Mouse (Mus musculus): ENCODE measurements around the gene Plekha5. TPM values are rescaled to one million over a fixed set of nuclear protein-coding genes. Genes with fewer than 3 reads are reported as not detected.
A peak's percentile ranks its signal among the peaks of the same experiment; 100 is the strongest.

Gene Plekha5
- polyA plus RNA-seq (2012; rRNA removed): 10.0 and 19.0 TPM in 2 replicates

DNA sequence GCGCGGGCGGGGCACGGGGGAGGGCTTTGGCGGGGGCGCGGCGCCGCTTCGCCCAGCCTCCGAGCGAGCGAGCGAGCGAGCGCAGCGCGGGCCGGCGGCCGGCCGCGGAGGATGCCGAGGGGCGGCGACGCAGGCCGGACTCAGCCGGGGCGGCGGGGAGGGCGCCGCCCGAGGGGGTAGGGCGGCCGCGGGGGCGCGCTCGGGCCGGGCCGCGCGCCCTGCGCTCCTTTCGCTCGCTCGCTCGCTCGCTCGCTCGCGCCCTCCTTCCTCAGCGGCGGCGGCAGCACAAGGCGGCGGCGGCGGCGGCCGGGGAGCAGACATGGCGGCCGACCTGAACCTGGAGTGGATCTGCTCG, at the start of gene Plekha5:
Gene Plekha5, plus strand, starts transcription at position 209 of the 355 bp plus-strand sequence.
- H3K27me3 ChIP-seq (ENCODE audit: control insufficient read depth, insufficient read depth, low read length): no peaks in the 10 kb centered on the region
- peak within 1 kb of the TSS; percentile 61 for H3K27ac ChIP-seq (ENCODE audit: insufficient read depth, low read depth, low read length)
- H3K36me3 ChIP-seq (ENCODE audit: control insufficient read depth, insufficient read depth, low read length): peaks cover 8% of the 10 kb centered on the region
- 5% methylated on average over 61 of the region's 65 CpGs for WGBS
- no peak for TF ChIP-seq CTCF (IDR thresholded peaks at IDR 0.05; ENCODE audit: extremely low read depth, insufficient read length, insufficient replicate concordance, low read depth, low read length)
- no peak for TF ChIP-seq POLR2A (IDR thresholded peaks at IDR 0.05; ENCODE audit: low read depth, low read length)
- H3K4me1 ChIP-seq (ENCODE audit: control insufficient read depth, insufficient read depth, insufficient read length, low read length): peaks cover 2% of the 10 kb centered on the region
- peak within 1 kb of the TSS; percentile 96 for H3K4me3 ChIP-seq (ENCODE audit: low read depth, low read length)

DNA sequence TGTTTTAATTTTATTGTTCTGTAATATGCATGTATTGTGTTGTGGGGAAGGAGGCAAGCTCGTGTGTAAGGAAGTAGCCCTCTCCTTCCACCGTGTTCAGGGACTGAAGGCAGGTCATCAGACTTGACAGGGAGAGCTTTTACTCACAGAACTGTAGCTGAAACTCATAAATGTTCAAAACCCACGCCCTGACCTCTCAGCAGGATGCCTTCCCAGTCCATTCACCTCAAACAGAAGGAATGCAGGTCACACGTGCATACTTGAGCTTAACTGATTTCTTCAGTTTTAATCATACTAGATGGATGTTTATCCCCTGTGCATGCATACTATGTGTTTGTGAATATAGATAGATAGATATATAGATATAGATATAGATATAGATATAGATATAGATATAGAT, 48.2 kb upstream of the Plekha5 start:
- Histone ChIP-seq H3K27ac (ENCODE audit: insufficient read depth, low read depth, low read length) (no peak overlapping the region), H3K27me3 (ENCODE audit: control insufficient read depth, insufficient read depth, low read length) (no peaks in the 10 kb centered on the region), H3K36me3 (ENCODE audit: control insufficient read depth, insufficient read depth, low read length) (no peaks in the 10 kb centered on the region), H3K4me1 (ENCODE audit: control insufficient read depth, insufficient read depth, insufficient read length, low read length) (no peaks in the 10 kb centered on the region), H3K4me3 (ENCODE audit: low read depth, low read length) (no peak overlapping the region)
- no peak for TF ChIP-seq POLR2A (IDR thresholded peaks at IDR 0.05; ENCODE audit: low read depth, low read length)
- no peak for TF ChIP-seq CTCF (IDR thresholded peaks at IDR 0.05; ENCODE audit: extremely low read depth, insufficient read length, insufficient replicate concordance, low read depth, low read length)
- WGBS: 66% methylated on average over 4 of the region's 4 CpGs

DNA sequence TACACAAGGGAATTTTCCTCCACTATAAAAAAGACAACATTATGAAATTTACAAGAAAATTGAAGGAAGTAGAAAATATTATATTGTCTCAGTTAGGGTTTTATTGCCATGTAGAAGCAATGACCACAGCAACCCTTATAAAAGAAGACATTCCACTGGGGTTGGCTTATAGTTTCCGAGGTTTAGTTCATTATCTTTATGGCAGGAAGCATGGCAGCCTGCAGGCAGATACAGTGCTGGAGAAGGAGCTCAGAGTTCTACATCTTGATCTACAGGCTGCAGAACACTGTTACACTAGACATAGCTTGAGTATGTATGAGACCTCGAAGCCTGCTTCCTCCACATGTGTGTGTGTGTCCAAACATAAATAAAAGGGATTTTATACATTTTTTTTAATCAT, 43.3 kb upstream of the Plekha5 start:
- Histone ChIP-seq H3K27me3 (ENCODE audit: control insufficient read depth, insufficient read depth, low read length) (no peaks in the 10 kb centered on the region), H3K36me3 (ENCODE audit: control insufficient read depth, insufficient read depth, low read length) (no peaks in the 10 kb centered on the region), H3K4me1 (ENCODE audit: control insufficient read depth, insufficient read depth, insufficient read length, low read length) (0 out of 2 replicates have a peak, but pooled peaks cover 3% of the 10 kb centered on the region), H3K27ac (ENCODE audit: insufficient read depth, low read depth, low read length) (no peak overlapping the region), H3K4me3 (ENCODE audit: low read depth, low read length) (no peak overlapping the region)
- WGBS: 49% methylated on average over 2 of the region's 2 CpGs
- TF ChIP-seq POLR2A (IDR thresholded peaks at IDR 0.05; ENCODE audit: low read depth, low read length) (no peak), CTCF (IDR thresholded peaks at IDR 0.05; ENCODE audit: extremely low read depth, insufficient read length, insufficient replicate concordance, low read depth, low read length) (no peak)

GRCm38 (mm10) chr6:140381162-140381561, 42.7 kb upstream of the Plekha5 start:
- Histone ChIP-seq H3K36me3 (ENCODE audit: control insufficient read depth, insufficient read depth, low read length) (no peaks in the 10 kb centered on the region), H3K4me1 (ENCODE audit: control insufficient read depth, insufficient read depth, insufficient read length, low read length) (0 out of 2 replicates have a peak, but pooled peaks cover 3% of the 10 kb centered on the region), H3K4me3 (ENCODE audit: low read depth, low read length) (no peak overlapping the region), H3K27ac (ENCODE audit: insufficient read depth, low read depth, low read length) (no peak overlapping the region), H3K27me3 (ENCODE audit: control insufficient read depth, insufficient read depth, low read length) (no peaks in the 10 kb centered on the region)
- TF ChIP-seq CTCF (IDR thresholded peaks at IDR 0.05; ENCODE audit: extremely low read depth, insufficient read length, insufficient replicate concordance, low read depth, low read length): no peak
- no peak for TF ChIP-seq POLR2A (IDR thresholded peaks at IDR 0.05; ENCODE audit: low read depth, low read length)
- WGBS: 83% methylated on average over 8 of the region's 8 CpGs

- no peaks in the 10 kb centered on the region for H3K27me3 ChIP-seq (ENCODE audit: control insufficient read depth, insufficient read depth, low read length)
- TF ChIP-seq POLR2A (IDR thresholded peaks at IDR 0.05; ENCODE audit: low read depth, low read length) (no peak), CTCF (IDR thresholded peaks at IDR 0.05; ENCODE audit: extremely low read depth, insufficient read length, insufficient replicate concordance, low read depth, low read length) (no peak)
- H3K36me3 ChIP-seq (ENCODE audit: control insufficient read depth, insufficient read depth, low read length): no peaks in the 10 kb centered on the region
- no peak overlapping the region for H3K27ac ChIP-seq (ENCODE audit: insufficient read depth, low read depth, low read length)
- H3K4me1 ChIP-seq (ENCODE audit: control insufficient read depth, insufficient read depth, insufficient read length, low read length): 0 out of 2 replicates have a peak, but pooled peaks cover 3% of the 10 kb centered on the region
- WGBS: 64% methylated on average over 10 of the region's 10 CpGs
- no peak overlapping the region for H3K4me3 ChIP-seq (ENCODE audit: low read depth, low read length)
These were observed 40.1 kb upstream of the Plekha5 start for GRCm38 (mm10) chr6:140383580-140384400.

- Histone ChIP-seq H3K36me3 (ENCODE audit: control insufficient read depth, insufficient read depth, low read length) (no peaks in the 10 kb centered on the region), H3K4me1 (ENCODE audit: control insufficient read depth, insufficient read depth, insufficient read length, low read length) (peaks cover 4% of the 10 kb centered on the region; the same call in 1 of the 2 replicates), H3K27ac (ENCODE audit: insufficient read depth, low read depth, low read length) (no peak overlapping the region), H3K27me3 (ENCODE audit: control insufficient read depth, insufficient read depth, low read length) (no peaks in the 10 kb centered on the region; the same call in 1 of the 2 replicates), H3K4me3 (ENCODE audit: low read depth, low read length) (no peak overlapping the region)
- TF ChIP-seq POLR2A (IDR thresholded peaks at IDR 0.05; ENCODE audit: low read depth, low read length): no peak
- TF ChIP-seq CTCF (IDR thresholded peaks at IDR 0.05; ENCODE audit: extremely low read depth, insufficient read length, insufficient replicate concordance, low read depth, low read length): no peak
- WGBS: 90% methylated on average over 7 of the region's 7 CpGs
These were observed 27.2 kb upstream of the Plekha5 start for GRCm38 (mm10) chr6:140396687-140397086.

- Histone ChIP-seq H3K27me3 (ENCODE audit: control insufficient read depth, insufficient read depth, low read length) (no peaks in the 10 kb centered on the region), H3K27ac (ENCODE audit: insufficient read depth, low read depth, low read length) (no peak overlapping the region; the same call in 1 of the 2 replicates), H3K36me3 (ENCODE audit: control insufficient read depth, insufficient read depth, low read length) (no peaks in the 10 kb centered on the region), H3K4me1 (ENCODE audit: control insufficient read depth, insufficient read depth, insufficient read length, low read length) (no peaks in the 10 kb centered on the region; the same call in 1 of the 2 replicates), H3K4me3 (ENCODE audit: low read depth, low read length) (no peak overlapping the region)
- 30% methylated on average over 13 of the region's 13 CpGs for WGBS
- TF ChIP-seq CTCF (IDR thresholded peaks at IDR 0.05; ENCODE audit: extremely low read depth, insufficient read length, insufficient replicate concordance, low read depth, low read length): no peak
- no peak for TF ChIP-seq POLR2A (IDR thresholded peaks at IDR 0.05; ENCODE audit: low read depth, low read length)
These were observed 21.0 kb upstream of the Plekha5 start for GRCm38 (mm10) chr6:140402766-140403310.
